In genomic region chr17:25272326-25272725, GRCm38 (mm10) we compare ENCODE assay signal across 8 mouse cellular contexts. TPM values are rescaled to one million over a fixed set of nuclear protein-coding genes. Genes with fewer than 3 reads are reported as not detected.
DNase-seq lines count a peak whose midpoint lies in the region; ATAC-seq and TF ChIP-seq lines count a peak whose summit lies in the region.

No protein-coding gene starts in this region.

- peak; percentile 38 for DNase-seq in CD4-positive, CD25-positive, alpha-beta regulatory T cell, adult 2 months (ENCODE audit: low read depth, low spot score)
- no peak for DNase-seq in forebrain, embryonic 11.5 days (ENCODE audit: low spot score)
- DNase-seq in kidney, postnatal 10 days, result peak; percentile 46
- no peak for DNase-seq in frontal cortex, adult 2 months (ENCODE audit: extremely low spot score in 1 of 2, low spot score in 1 of 2)
- no peak for DNase-seq in left cerebral cortex, adult 18-20 months (ENCODE audit: low spot score in 2 of 2)

- peak overlapping the region; percentile 97; the same call in 1 of the 2 replicates for H3K27ac ChIP-seq in forebrain, embryonic 11.5 days (ENCODE audit: low read depth, low read length)

- H3K4me2 ChIP-seq in forebrain, embryonic 11.5 days (ENCODE audit: low read depth, low read length, severe bottlenecking), result peak overlapping the region; percentile 89

- H3K9me3 ChIP-seq in E14TG2a.4 (ENCODE audit: low read length), result no peaks in the 10 kb centered on the region
- H3K9me3 ChIP-seq in forebrain, embryonic 11.5 days (ENCODE audit: control insufficient read depth, low read length), result no peaks in the 10 kb centered on the region

- no peaks in the 10 kb centered on the region for H3K27me3 ChIP-seq in E14TG2a.4 (ENCODE audit: insufficient read depth, low read length)
- H3K27me3 ChIP-seq in forebrain, embryonic 11.5 days (ENCODE audit: control insufficient read depth, insufficient read depth, low read length), result no peaks in the 10 kb centered on the region

- 1% methylated on average over 10 of the region's 10 CpGs for WGBS in forebrain, embryonic 11.5 days

- ATAC-seq in CD4-positive, CD25-positive, alpha-beta regulatory T cell, adult 4 months, result no peak
- ATAC-seq in forebrain, embryonic 11.5 days (replicated peaks; ENCODE audit: low FRiP score), result no peak
- ATAC-seq in megakaryocyte progenitor cell, adult 5-6 weeks (replicated peaks; ENCODE audit: poor library complexity), result peak; percentile 15; the same call in 1 of the 2 replicates

- H3K4me1 ChIP-seq in E14TG2a.4 (replicated peaks; ENCODE audit: low read depth, low read length), result peaks cover 70% of the 10 kb centered on the region
- H3K4me1 ChIP-seq in forebrain, embryonic 11.5 days (replicated peaks; ENCODE audit: control insufficient read depth, insufficient read depth, low read length), result peaks cover 9% of the 10 kb centered on the region

- peaks cover 48% of the 10 kb centered on the region for H3K36me3 ChIP-seq in E14TG2a.4 (ENCODE audit: insufficient read depth, low read length)
- peaks cover 16% of the 10 kb centered on the region for H3K36me3 ChIP-seq in forebrain, embryonic 11.5 days (ENCODE audit: control insufficient read depth, insufficient read depth, low read length)

- peak overlapping the region; percentile 100 for H3K9ac ChIP-seq in forebrain, embryonic 11.5 days (ENCODE audit: low read length)

- no peak for TF ChIP-seq CTCF in E14TG2a.4 (conservative IDR thresholded peaks at IDR 0.05; ENCODE audit: low read length)

- H3K4me3 ChIP-seq in E14TG2a.4 (replicated peaks; ENCODE audit: low read length), result peak overlapping the region; percentile 100
- H3K4me3 ChIP-seq in forebrain, embryonic 11.5 days (ENCODE audit: low read depth, low read length), result peak overlapping the region; percentile 99

RNA-seq across cellular contexts. Expression of gene Ube2i, which starts 2.1 kb away (rescaled TPM):
- 100 to 1,000 TPM; 417 to 488 TPM for polyA plus RNA-seq in CD4-positive, CD25-positive, alpha-beta regulatory T cell, adult 4 months (2017; shearing (Covaris generic))
- 837 and 868 TPM in 2 replicates for polyA plus RNA-seq in forebrain, embryonic 11.5 days (2014; fragmentation: Nextera tagmentation; extraction: Ambion mirVana)
- total RNA-seq in megakaryocyte progenitor cell, adult 5-6 weeks (2015), result 355 and 376 TPM in 2 replicates
- 305 and 308 TPM in 2 replicates for total RNA-seq in megakaryocyte progenitor cell, adult 5-6 weeks (2017)
- 265 and 295 TPM in 2 replicates for polyA plus RNA-seq in frontal cortex, adult 2 months (2012; rRNA removed)
- 100 to 1,000 TPM; 218 to 227 TPM for total RNA-seq in left cerebral cortex, adult 18-20 months (2021)

RNA-seq across cellular contexts. Expression of gene Baiap3, which starts 16.2 kb away (rescaled TPM):
- 10 to 100 TPM; 14.4 to 31.1 TPM for polyA plus RNA-seq in CD4-positive, CD25-positive, alpha-beta regulatory T cell, adult 4 months (2017; shearing (Covaris generic))
- polyA plus RNA-seq in forebrain, embryonic 11.5 days (2014; fragmentation: Nextera tagmentation; extraction: Ambion mirVana), result 1.2 and 1.7 TPM in 2 replicates
- total RNA-seq in megakaryocyte progenitor cell, adult 5-6 weeks (2015), result 1.2 and 3.8 TPM in 2 replicates
- 3.7 and 6.1 TPM in 2 replicates for total RNA-seq in megakaryocyte progenitor cell, adult 5-6 weeks (2017)
- 12.5 and 18.6 TPM in 2 replicates for polyA plus RNA-seq in frontal cortex, adult 2 months (2012; rRNA removed)
- 10 to 100 TPM; 17.5 to 18.7 TPM for total RNA-seq in left cerebral cortex, adult 18-20 months (2021)

RNA-seq across cellular contexts. Expression of gene Prss34, which starts 25.9 kb away (rescaled TPM):
- polyA plus RNA-seq in CD4-positive, CD25-positive, alpha-beta regulatory T cell, adult 4 months (2017; shearing (Covaris generic)), result not detected
- polyA plus RNA-seq in forebrain, embryonic 11.5 days (2014; fragmentation: Nextera tagmentation; extraction: Ambion mirVana), result not detected in 2 replicates
- 18.7 and 31.2 TPM in 2 replicates for total RNA-seq in megakaryocyte progenitor cell, adult 5-6 weeks (2015)
- total RNA-seq in megakaryocyte progenitor cell, adult 5-6 weeks (2017), result 4.5 and 23.9 TPM in 2 replicates
- not detected in 2 replicates for polyA plus RNA-seq in frontal cortex, adult 2 months (2012; rRNA removed)
- total RNA-seq in left cerebral cortex, adult 18-20 months (2021), result not detected

RNA-seq across cellular contexts. Expression of gene Tsr3, which starts 32.4 kb away (rescaled TPM):
- 10 to 100 TPM; 35.1 to 36.0 TPM for polyA plus RNA-seq in CD4-positive, CD25-positive, alpha-beta regulatory T cell, adult 4 months (2017; shearing (Covaris generic))
- polyA plus RNA-seq in forebrain, embryonic 11.5 days (2014; fragmentation: Nextera tagmentation; extraction: Ambion mirVana), result 63.4 and 66.7 TPM in 2 replicates
- total RNA-seq in megakaryocyte progenitor cell, adult 5-6 weeks (2015), result 14.9 and 15.2 TPM in 2 replicates
- 28.1 and 30.7 TPM in 2 replicates for total RNA-seq in megakaryocyte progenitor cell, adult 5-6 weeks (2017)
- polyA plus RNA-seq in frontal cortex, adult 2 months (2012; rRNA removed), result 33.9 and 41.4 TPM in 2 replicates
- total RNA-seq in left cerebral cortex, adult 18-20 months (2021), result 10 to 100 TPM; 21.0 to 24.3 TPM

RNA-seq across cellular contexts. Expression of gene Gnptg, which starts 32.4 kb away (rescaled TPM):
- 10 to 100 TPM; 76.7 to 77.2 TPM for polyA plus RNA-seq in CD4-positive, CD25-positive, alpha-beta regulatory T cell, adult 4 months (2017; shearing (Covaris generic))
- 51.3 and 56.3 TPM in 2 replicates for polyA plus RNA-seq in forebrain, embryonic 11.5 days (2014; fragmentation: Nextera tagmentation; extraction: Ambion mirVana)
- 24.3 and 24.4 TPM in 2 replicates for total RNA-seq in megakaryocyte progenitor cell, adult 5-6 weeks (2015)
- total RNA-seq in megakaryocyte progenitor cell, adult 5-6 weeks (2017), result 17.2 and 20.8 TPM in 2 replicates
- polyA plus RNA-seq in frontal cortex, adult 2 months (2012; rRNA removed), result 126 and 128 TPM in 2 replicates
- 10 to 100 TPM; 74.7 to 77.3 TPM for total RNA-seq in left cerebral cortex, adult 18-20 months (2021)

Comparison
In these comparisons a context has a peak if more than half of its experiments do, and no peak if none do; other contexts are left out.
1. DNase-seq: peak in CD4-positive, CD25-positive, alpha-beta regulatory T cell, adult 2 months (single experiment) and kidney, postnatal 10 days (single experiment); none in forebrain, embryonic 11.5 days (single experiment), frontal cortex, adult 2 months (0 of 2) and left cerebral cortex, adult 18-20 months (0 of 2).